Comparison of ENCODE assay signal across 17 mouse cellular contexts in genomic region chr11:81039976-81040375, GRCm38 (mm10).
"Had no signal": no experiment of that assay in that cellular context is flagged by ENCODE, and none has a peak within 500 bp of the region (broad histone marks: within the 10 kb centered on the region; RNA-seq: fewer than 3 reads in every experiment).

No protein-coding gene starts in this region.

- H3K36me3 ChIP-seq: limb, embryonic 12.5 days; limb, embryonic 15.5 days; midbrain, embryonic 12.5 days; stomach, embryonic 15.5 days had no signal

- H3K4me1 ChIP-seq: limb, embryonic 12.5 days; limb, embryonic 15.5 days; stomach, embryonic 15.5 days had no signal

- H3K27ac ChIP-seq: limb, embryonic 12.5 days; limb, embryonic 15.5 days; liver, embryonic 14.5 days; macrophage; midbrain, embryonic 12.5 days; stomach, embryonic 15.5 days had no signal

- H3K9me3 ChIP-seq: limb, embryonic 12.5 days; limb, embryonic 15.5 days; midbrain, embryonic 12.5 days; stomach, embryonic 15.5 days had no signal

- H3K4me3 ChIP-seq: limb, embryonic 12.5 days; limb, embryonic 15.5 days; midbrain, embryonic 12.5 days; stomach, embryonic 15.5 days had no signal

- H3K9ac ChIP-seq: limb, embryonic 12.5 days; limb, embryonic 15.5 days; liver, embryonic 14.5 days; liver, postnatal 0 days; lung, embryonic 14.5 days; midbrain, embryonic 12.5 days; stomach, embryonic 15.5 days had no signal

- DNase-seq: kidney, adult 9 months; kidney, postnatal 14 days; kidney, postnatal 4 days; left cerebral cortex, postnatal 4 days; liver, postnatal 0 days; lung, embryonic 14.5 days; right cerebral cortex, postnatal 25 days; spleen, adult 18-20 months; thymus, postnatal 25 days had no signal

- H3K27me3 ChIP-seq: midbrain, embryonic 12.5 days; stomach, embryonic 15.5 days had no signal

- ATAC-seq: liver, postnatal 0 days; lung, postnatal 0 days had no signal

- H3K4me2 ChIP-seq: limb, embryonic 12.5 days; limb, embryonic 15.5 days; liver, embryonic 11.5 days; lung, embryonic 14.5 days; midbrain, embryonic 12.5 days; stomach, embryonic 15.5 days had no signal
